Mouse (Mus musculus) thymus, postnatal 4 days (tissue): ENCODE results near the gene Sar1a.

Experiments
- DNase-seq: peaks from one replicate; pipeline ENCODE4 v3.0.0; 2021

The Sar1a gene

DNA sequence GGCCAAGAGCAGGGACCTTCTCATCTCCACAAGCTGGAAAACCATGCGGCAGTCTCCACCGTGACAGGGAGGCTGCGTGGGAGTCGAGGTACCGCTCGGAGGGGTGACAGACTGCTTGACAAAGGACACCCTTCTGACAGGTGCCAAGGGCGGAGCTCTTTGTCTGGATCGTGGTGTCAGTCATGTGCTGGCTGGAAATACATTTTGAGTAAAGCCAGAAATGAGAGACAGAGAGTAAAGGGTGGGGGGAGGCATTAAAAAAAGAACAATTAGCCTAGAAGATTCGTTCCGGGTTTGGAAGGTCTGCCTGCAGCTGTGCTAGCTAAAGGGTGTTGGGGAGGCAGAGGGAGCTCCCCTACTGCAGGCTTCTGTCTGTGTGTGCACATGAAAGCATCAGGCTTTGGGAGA is 56.6 kb downstream of the Sar1a start:
- no peak for DNase-seq

DNA sequence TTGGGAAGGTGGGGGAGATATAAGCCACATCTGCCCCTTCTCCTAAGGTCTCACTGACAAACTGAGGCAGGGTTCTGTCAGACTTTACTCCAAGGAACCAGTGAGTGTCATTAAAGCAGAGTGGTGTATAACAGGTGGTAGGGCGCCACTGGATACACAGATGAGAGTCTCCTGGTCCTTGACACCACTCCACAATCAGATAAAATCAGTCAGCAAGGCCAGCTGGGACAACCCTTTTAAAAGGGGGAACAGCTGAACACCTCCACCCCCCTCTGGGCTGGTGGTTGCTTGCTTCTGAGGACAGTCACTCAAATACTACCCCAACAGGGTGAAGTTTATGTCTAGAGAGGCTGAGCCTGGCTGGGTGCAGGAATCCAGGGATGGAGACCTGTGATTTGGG is 57.4 kb downstream of the Sar1a start:
- no peak for DNase-seq

DNA sequence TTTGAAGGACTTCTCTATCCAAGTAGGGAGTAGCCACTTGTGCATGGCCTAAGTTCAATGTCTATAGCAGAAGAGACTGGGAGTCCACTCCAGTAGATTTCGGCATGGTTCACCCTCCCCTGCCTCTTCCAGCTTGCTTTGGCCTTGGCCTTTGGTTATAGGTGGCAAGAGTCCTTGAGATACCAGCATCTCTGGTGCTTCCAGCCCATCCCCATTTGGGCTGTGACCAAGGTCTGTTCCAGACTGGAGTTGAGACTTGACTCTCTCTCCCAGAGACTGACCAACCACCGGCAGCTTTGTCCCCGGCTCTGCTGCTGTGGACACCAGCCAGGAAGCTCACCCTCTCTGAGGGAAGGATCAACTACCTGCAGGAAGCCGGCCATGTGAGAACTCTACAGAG is 58.0 kb downstream of the Sar1a start:
- no peak for DNase-seq

DNA sequence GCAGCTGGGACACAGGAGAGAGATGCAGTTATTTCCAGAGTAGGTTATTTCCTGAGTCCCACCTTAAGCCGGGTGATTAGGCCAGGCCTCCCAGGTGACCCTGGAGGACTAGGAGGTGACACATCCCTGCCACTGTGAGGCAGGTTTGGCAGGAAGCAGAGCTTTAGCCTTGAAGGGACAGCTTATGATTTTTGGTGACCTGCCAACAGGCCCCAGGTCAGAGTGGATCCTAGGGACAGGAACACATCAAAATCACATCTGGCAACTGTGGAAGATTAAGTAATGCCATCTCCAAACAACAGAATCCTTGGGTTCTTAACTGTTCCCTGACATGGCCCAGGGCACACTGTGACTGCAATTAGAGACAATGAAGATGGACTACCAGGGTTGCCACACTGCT is 61.2 kb downstream of the Sar1a start:
- DNase-seq, result no peak

DNA sequence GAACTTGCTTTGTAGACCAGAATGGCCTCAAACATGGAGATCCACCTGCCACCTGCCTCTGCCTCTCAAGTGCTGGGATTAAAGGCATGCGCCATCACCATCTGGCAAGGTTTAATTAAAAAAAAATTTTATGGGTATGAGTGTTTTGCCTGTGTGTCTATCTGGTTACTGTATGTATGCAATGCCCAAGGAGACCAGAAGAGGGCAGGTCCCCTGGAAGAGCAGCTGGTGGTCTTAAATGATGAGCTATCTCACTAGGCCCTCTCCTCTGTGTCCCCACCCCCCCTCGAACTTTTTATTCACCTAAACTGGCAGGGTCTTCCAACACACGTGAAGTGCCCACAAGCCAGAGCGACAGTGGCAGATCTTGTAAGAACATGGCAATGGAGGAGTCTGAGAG is 61.8 kb downstream of the Sar1a start:
- no peak for DNase-seq

DNA sequence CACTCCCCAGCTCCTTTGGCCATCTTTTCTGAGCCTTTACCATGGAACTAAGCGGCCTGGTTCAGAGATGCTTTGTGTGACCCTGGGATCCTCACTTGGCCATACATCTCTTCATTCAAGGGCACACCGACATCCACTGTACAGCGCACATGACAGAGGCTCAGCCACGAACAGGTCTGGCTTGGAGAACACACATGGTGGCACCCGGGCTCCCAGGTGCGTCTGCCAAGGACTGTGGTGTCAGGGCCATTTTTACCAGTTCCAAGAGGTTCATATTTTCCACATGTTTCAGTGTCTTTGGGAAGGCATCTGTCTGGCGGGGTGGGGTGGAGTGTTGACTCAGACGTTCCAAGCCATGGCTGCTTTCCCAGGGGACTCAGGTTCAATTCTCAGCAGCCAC is 62.2 kb downstream of the Sar1a start:
- DNase-seq, result no peak
